Mouse (Mus musculus) CD4-positive, CD25-positive, alpha-beta regulatory T cell, adult 2 months (primary cell): ENCODE results near the gene C130032M10Rik.

Experiments
- DNase-seq: peaks from one replicate; pipeline ENCODE4 v3.0.0-alpha.2; 2012; ENCODE audit warnings: low read depth, low spot score

Gene C130032M10Rik

GRCm38 (mm10) chr9:114515364-114515763, at the start of gene C130032M10Rik:
Gene C130032M10Rik, plus strand, starts transcription at chr9:114515697.
- DNase-seq: no peak

DNA sequence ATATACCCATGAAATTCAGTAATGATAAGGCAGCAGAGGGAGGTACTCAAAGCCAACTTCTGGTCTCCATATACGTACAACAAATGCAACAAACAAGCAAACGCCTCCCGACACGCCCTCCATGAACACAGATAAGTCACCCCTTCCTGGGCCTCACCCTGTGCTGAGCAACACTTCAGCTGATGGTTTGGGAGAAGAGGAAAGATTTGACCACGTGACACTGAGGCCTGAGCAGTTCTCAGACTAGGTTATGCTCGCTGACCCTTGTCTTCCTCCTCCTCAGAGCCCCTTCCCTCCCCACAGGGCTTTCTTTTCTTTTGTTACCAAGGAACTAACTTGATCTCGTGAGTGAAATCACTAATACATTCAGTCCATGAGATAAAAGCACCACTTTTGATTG, 48.6 kb upstream of the C130032M10Rik start:
- DNase-seq: no peak

GRCm38 (mm10) chr9:114468217-114468616, 47.3 kb upstream of the C130032M10Rik start:
- no peak for DNase-seq

DNA sequence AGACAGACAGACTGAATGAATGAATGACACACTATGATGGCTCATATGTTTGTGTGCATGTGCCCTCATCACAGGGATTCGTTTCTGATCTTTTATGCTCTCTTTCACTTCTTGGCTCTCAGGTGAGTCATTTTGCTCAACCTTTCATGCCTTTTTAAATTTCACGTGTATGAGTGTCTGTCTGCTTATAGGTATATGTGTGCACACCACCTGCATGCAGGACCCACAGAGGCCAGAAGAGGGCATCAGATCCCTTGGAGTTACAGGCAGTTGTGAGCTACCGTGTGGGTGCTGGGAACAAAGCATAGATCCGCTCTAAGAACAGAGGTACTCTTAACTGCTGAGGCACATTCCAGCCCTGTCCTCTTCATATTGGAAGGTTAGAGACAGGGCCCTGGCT, 46.8 kb upstream of the C130032M10Rik start:
- DNase-seq: no peak

DNA sequence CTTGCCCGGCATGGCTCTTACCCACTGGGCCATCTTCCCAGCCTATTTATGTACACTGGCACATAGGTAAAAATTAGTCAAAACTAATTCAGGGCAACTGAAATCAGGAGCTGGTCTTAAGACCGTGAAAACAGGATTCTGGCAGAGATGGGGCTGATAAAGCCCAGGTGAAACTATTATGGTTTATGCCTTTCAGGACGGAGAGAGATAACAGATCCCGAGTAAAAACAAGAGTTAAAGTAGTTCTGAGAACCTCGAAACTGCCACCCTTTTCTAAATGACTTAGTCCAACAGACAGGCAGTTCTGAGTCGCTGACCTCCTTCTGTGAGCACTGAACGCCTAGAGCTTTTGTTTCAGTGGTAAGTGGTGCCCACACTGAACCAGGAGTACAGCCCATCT, 43.6 kb upstream of the C130032M10Rik start:
- DNase-seq: no peak

GRCm38 (mm10) chr9:114477019-114477418, 38.5 kb upstream of the C130032M10Rik start:
- no peak for DNase-seq

- peak; percentile 58 for DNase-seq
These were observed 34.6 kb upstream of the C130032M10Rik start for GRCm38 (mm10) chr9:114480940-114481339.

- no peak for DNase-seq
These were observed 30.7 kb upstream of the C130032M10Rik start for GRCm38 (mm10) chr9:114484771-114485170.

DNA sequence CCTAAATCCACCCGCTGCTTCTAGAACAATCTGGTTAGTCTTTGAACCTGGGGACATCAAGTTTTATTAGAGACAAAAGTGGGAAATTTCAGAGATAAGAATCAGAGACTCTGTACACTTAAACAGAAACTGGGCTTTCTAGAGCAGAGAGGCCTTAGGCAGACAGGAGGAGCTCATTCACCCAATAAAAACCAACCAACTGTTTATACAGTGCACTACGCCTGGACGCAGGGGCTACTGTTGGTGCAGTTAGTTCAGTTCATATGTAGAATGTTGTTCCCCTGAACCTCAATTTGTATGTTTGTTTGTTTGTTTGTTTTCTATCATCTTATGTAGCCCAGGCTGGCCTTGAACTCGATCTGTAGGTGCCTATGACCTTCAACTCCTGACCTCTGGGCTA, 28.7 kb upstream of the C130032M10Rik start:
- DNase-seq: no peak

GRCm38 (mm10) chr9:114487481-114488258, 27.8 kb upstream of the C130032M10Rik start:
- DNase-seq: no peak

DNA sequence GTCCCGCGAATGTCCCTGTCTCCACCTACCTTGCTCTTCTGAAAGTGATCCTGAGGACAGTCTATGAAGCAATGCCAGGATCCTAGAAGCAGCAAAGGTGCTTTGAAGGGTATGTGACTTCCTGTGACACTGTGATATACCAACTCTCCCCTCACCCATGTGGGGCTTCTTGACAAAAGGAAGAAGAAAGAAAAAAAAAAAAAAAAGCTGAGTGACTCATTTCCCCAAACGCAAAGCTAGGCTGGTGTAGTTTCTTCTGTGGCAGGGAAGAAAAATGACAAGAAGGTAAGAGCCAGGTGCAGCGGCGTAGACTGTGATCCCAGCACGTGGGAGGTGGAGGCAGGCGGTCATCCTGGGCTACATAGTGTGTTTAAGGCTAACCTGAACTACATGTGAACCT, 19.0 kb upstream of the C130032M10Rik start:
- DNase-seq: peak; percentile 74

DNA sequence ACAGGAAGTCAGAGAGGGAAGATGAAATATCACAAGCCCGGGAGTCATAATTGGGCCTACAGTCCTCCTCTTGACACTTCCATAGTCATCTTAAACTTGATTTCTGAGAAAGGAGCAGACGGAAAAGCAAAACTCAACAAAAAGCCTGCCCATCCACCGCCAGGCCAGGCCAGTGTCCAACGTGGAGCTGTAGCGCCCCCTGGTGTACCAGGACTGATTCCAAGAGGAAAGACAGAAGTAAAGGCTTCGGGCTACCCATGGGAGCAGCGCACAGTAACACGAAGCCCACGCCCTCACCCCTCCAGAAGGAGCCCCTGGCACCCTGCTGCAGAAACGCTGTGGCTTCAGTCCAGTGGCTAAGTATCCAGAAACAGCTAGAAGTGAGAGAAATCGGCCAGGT, 17.3 kb upstream of the C130032M10Rik start:
- peak; percentile 93 for DNase-seq

DNA sequence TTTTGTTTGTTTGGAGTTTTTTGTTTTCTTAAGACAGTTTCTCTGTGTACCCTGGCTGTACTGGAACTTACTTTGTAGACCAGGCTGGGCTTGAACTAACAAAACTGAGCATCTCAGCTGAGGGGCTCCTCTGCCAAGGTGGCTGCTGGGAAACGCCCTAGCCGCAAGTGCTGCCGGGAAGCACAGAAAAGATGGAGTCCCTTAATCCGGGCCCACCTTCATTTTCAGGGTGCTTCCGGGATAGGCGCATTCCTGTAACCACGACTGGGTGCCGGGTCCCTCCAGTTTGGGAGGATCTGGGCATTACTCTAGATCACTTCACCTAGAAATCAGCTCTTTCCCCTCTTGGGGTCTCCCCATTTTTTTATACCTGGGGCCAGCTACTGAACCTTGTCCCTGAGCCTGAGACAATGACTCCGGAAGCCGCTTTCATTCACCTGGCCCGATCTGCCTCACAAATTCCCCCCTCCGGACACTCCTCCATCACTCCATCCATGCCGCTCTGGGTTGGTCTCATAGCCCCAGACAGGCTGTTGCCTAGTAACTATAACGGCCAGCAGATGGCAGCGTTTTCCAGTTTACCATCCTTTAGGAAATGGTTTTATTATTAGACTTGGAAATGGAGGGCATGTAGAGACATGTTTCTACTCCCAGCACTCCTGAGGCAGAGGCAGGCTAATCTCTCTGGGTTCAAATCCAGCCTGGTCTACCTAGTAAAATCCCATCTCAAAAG, 15.5 kb upstream of the C130032M10Rik start:
- peak; percentile 85 for DNase-seq

- DNase-seq: no peak
These were observed 14.4 kb upstream of the C130032M10Rik start for GRCm38 (mm10) chr9:114501111-114501510.

GRCm38 (mm10) chr9:114501913-114502312, 13.6 kb upstream of the C130032M10Rik start:
- DNase-seq: no peak

- DNase-seq: no peak
These were observed 12.6 kb upstream of the C130032M10Rik start for GRCm38 (mm10) chr9:114502711-114503427.

DNA sequence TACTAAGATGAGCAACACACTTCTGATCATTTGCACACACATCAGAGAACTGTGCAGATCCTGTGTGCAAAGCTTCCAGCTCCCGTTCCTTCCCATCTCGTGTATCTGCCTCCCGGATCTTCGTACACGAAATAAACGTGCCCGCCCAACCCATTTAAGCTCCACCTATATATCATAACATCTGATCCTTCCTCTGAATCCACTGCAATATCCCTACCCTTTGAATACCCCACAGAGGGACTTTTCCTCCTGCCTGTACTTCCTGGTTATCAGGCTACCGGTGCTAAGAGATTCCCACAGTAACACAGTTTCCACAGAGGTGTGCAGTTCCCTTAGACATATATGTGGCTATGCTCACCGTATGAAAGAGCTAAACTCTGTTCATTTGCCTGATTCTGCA, 10.7 kb upstream of the C130032M10Rik start, which contains the start of gene Ccr4:
Gene Ccr4 (minus strand): TSS at position 101 of the 400 bp plus-strand sequence.
- no peak for DNase-seq

DNA sequence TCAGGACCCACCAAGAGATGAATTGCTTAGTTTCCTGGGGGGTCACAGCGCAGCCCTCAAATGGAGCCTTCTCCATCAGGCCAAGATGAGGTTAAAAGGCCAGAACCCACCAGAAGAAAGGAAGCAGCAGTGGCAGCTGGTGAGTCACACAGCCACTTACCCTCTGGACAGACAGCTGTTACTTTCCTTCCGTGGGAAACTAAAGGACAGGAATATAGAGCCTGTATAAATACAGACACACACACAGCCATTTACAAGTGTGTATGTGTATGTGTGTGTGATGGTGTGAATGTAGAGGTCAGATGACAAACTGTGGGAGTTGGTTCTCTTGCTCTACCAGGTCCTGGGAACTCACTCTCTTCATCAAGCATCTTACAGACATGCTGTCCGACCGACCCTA, 8.9 kb upstream of the C130032M10Rik start:
- DNase-seq: no peak

DNA sequence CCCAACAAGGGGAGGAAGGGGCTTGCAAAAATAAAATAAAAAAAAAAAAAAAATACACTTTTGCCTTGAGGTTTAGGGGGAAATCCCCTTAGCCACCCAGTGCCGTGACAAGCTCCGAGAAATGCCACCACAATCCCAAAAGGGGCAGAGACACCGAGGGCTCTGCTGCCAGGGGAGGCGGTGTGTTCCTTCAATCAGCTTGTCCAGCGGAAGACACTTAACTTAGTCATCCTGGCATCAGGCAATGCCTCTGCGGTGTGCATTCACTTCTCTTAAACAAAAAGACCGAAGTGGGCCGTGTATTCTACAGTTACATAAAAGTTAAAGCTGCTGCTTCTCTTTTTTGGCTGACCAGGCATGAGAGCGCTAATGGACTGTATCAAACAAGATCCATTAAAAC, 8.1 kb upstream of the C130032M10Rik start:
- DNase-seq: peak; percentile 55

- peak; percentile 68 for DNase-seq
These were observed 5.7 kb upstream of the C130032M10Rik start for GRCm38 (mm10) chr9:114509785-114510184.

DNA sequence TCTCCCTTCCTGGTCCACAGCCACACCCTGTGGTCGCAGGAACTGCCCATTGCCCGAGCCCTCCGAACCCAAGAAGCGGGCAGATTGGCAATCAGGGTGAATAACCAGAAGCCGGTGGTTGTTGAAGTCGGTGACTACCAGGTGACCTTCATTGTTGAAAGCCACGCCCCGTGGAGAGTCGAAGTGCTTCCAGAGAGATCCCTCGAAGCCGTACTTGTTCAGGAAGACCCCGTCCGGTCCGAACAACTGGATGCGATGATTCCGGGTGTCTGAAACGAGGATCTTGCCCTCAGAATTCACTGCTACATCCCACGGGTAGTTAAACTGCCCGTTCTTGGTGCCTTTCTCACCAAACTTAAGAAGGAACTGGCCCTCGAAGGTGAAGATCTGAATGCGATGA, 2.7 kb upstream of the C130032M10Rik start:
- no peak for DNase-seq

- no peak for DNase-seq
These were observed 2.5 kb downstream of the C130032M10Rik start for GRCm38 (mm10) chr9:114517924-114518497.
